Mouse (Mus musculus) cerebellum, adult 9-11 months (tissue): Measurements from ENCODE around the gene Zfp808.
"Not testable (repeated sequence)": the region's sequence is repeated elsewhere in the genome, so short reads cannot be mapped to it uniquely, and the experiment has no call there.

Experiments
- DNase-seq: peaks from one replicate; pipeline ENCODE4 v3.0.0; 2022

Zfp808 gene

GRCm38 (mm10) chr13:62129432-62130171, at the start of gene Zfp808:
Zfp808 (plus strand) TSS chr13:62129886.
- peak; percentile 38 for DNase-seq

- DNase-seq = not testable (repeated sequence)
Observed at GRCm38 (mm10) chr13:62098786-62099185, 30.9 kb upstream of the Zfp808 start.

GRCm38 (mm10) chr13:62099454-62099853, 30.2 kb upstream of the Zfp808 start:
- DNase-seq = not testable (repeated sequence)

- not testable (repeated sequence) for DNase-seq
Observed at GRCm38 (mm10) chr13:62102368-62102767, 27.3 kb upstream of the Zfp808 start.

GRCm38 (mm10) chr13:62115861-62116260, 13.8 kb upstream of the Zfp808 start:
- not testable (repeated sequence) for DNase-seq

- not testable (repeated sequence) for DNase-seq
Observed at GRCm38 (mm10) chr13:62121578-62121977, 8.1 kb upstream of the Zfp808 start.

GRCm38 (mm10) chr13:62181835-62182755, 52.4 kb downstream of the Zfp808 start:
- DNase-seq = not testable (repeated sequence)

- DNase-seq = no peak
Observed at GRCm38 (mm10) chr13:62245264-62245663, 115.6 kb downstream of the Zfp808 start.

GRCm38 (mm10) chr13:62255226-62255625, 125.5 kb downstream of the Zfp808 start:
- DNase-seq = not testable (repeated sequence)

- DNase-seq = no peak
Observed at GRCm38 (mm10) chr13:62263392-62263791, 133.7 kb downstream of the Zfp808 start.
